Mouse (Mus musculus) frontal cortex, postnatal 14 days (tissue): ENCODE data around the gene Rap1gds1.

Experiments
- DNase-seq, 2 experiments: peaks; one replicate each; pipeline ENCODE4 v3.0.0; 2022; ENCODE audit warnings: low spot score in 2 of 2

The Rap1gds1 gene

GRCm38 (mm10) chr3:139048701-139049622 lies 26.0 kb downstream of the Rap1gds1 start:
- no peak for DNase-seq

- DNase-seq, result no peak
These were observed 32.6 kb downstream of the Rap1gds1 start for GRCm38 (mm10) chr3:139042433-139042854.

GRCm38 (mm10) chr3:139041921-139042320 lies 33.1 kb downstream of the Rap1gds1 start:
- no peak for DNase-seq

GRCm38 (mm10) chr3:139037030-139037429 lies 38.0 kb downstream of the Rap1gds1 start:
- DNase-seq, result no peak

- DNase-seq, result no peak
These were observed 41.8 kb downstream of the Rap1gds1 start for GRCm38 (mm10) chr3:139033179-139033578.

- DNase-seq, result no peak
These were observed 44.3 kb downstream of the Rap1gds1 start for GRCm38 (mm10) chr3:139030644-139031227.

GRCm38 (mm10) chr3:139025077-139025476 lies 49.9 kb downstream of the Rap1gds1 start:
- DNase-seq, result no peak

- no peak for DNase-seq
These were observed 51.4 kb downstream of the Rap1gds1 start for GRCm38 (mm10) chr3:139023585-139023984.

GRCm38 (mm10) chr3:139012352-139012751 lies 62.6 kb downstream of the Rap1gds1 start:
- DNase-seq, result no peak

- DNase-seq, result no peak
These were observed 69.3 kb downstream of the Rap1gds1 start for GRCm38 (mm10) chr3:139005669-139006068.

GRCm38 (mm10) chr3:139002774-139003173 lies 72.2 kb downstream of the Rap1gds1 start:
- DNase-seq, result no peak

GRCm38 (mm10) chr3:139000071-139000867 lies 74.7 kb downstream of the Rap1gds1 start:
- no peak for DNase-seq

GRCm38 (mm10) chr3:138993473-138993872 lies 81.5 kb downstream of the Rap1gds1 start:
- DNase-seq, result no peak

- DNase-seq, result no peak
These were observed 83.6 kb downstream of the Rap1gds1 start for GRCm38 (mm10) chr3:138991367-138991766.

- no peak for DNase-seq
These were observed 85.9 kb downstream of the Rap1gds1 start for GRCm38 (mm10) chr3:138989141-138989540.

GRCm38 (mm10) chr3:138988004-138988403 lies 87.0 kb downstream of the Rap1gds1 start:
- DNase-seq, result no peak

GRCm38 (mm10) chr3:138982249-138982648 lies 92.8 kb downstream of the Rap1gds1 start:
- DNase-seq, result no peak

- no peak for DNase-seq
These were observed 97.6 kb downstream of the Rap1gds1 start for GRCm38 (mm10) chr3:138977413-138977812.

GRCm38 (mm10) chr3:138967627-138968026 lies 107.4 kb downstream of the Rap1gds1 start:
- no peak for DNase-seq

- DNase-seq, result no peak
These were observed 116.5 kb downstream of the Rap1gds1 start for GRCm38 (mm10) chr3:138958527-138958926.

- DNase-seq, result no peak
These were observed 119.8 kb downstream of the Rap1gds1 start for GRCm38 (mm10) chr3:138955220-138955619.

- peak in 1 of 2 experiments; percentile 16 for DNase-seq
These were observed 125.9 kb downstream of the Rap1gds1 start for GRCm38 (mm10) chr3:138949081-138949480.
